Mouse (Mus musculus): Measurements from ENCODE around the gene Pik3r1.
A peak's percentile ranks its signal among the peaks of the same experiment; 100 is the strongest.

The Pik3r1 gene

DNA sequence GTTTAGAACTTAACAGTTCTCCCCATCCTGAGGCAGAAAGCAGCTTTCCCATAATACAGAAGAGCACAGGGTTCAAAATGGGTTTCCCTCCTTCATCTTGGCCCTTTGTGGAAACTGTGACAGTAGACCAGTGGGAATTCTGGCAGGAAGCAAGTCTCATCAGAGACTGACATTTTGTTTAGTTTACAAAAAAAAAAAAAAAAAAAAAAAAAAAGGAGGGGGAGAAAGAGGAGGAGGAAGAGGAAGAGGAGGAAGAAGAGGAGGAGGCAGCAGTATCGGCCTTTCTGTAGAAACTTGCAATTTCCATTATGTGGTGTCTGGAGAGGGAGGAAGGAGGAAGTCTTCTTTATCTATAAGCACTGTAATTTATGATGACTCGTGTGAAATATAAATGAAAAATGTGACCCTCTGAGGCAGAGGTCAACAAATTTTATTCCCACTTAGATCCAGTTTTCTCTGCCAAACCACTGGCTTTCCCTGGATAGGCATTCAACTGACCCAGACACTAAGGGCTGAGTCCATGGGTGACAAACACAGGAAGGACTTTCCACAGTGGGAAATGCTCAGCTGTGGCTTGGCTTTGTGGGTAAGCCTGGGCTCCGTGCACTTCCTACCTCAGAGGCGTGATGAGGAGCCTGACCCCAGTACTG is 28.2 kb downstream of the Pik3r1 start:
- no peak for DNase-seq (ENCODE audit: low read depth in 1 of 2, low spot score in 2 of 2)

DNA sequence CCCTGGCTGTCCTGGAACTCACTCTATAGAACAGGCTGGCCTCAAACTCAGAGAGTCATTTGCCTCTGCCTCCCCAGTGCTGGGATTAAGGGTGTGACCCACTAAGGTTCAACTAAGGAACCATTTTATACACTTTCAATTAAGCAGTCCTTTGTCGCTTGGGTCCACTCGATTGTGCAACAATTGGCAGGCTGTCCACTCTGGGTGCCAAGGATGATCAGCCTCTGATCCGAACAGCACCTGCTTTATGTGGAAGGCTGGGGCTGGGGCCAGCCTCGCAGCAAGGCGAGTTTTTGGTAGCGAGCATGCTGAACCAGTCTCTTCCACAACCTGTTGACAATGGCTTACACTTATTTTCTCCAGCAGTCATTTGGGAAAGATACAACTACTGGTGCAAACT is 29.2 kb downstream of the Pik3r1 start:
- DNase-seq (ENCODE audit: low read depth in 1 of 2, low spot score in 2 of 2), result no peak

DNA sequence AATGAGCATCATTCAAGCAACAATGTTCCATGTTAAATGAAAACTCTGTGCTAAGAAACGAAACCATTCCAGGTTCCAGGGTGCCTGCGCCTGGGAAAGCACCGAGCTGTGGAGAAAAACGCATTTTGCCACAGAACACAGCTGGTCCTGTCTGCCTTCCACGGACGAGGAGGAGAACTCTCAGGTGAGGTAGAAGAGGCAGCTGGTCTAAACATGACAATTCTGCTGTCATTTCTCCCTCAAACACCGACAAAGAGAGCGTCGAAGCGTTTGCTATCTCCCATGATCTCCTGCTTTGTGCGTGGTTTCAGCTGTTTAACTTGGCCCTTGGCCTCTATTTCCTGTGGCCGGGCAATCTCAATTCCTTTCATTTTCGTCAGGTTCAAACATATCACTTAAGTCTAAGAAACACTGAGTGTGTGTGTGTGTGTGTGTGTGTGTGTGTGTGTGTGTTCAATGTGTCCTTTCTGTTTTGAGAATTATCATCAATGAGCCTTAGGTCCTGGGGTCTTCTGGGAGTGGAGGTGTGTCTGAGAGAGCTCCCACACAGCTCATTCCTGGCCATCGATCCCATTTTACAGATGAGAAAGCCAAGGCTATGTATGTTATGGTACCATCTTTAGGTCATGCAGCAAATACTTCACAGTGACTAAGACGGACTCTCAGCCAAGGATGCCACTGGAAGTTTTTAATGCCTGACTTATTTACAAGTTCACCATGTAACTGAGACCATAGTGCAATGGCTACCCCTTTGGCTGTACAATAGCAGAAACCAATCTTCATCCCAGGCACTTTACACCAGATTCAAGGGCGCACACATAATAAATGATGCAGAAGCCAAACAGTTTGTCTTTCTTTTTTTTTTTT is 31.3 kb downstream of the Pik3r1 start:
- DNase-seq (ENCODE audit: low read depth in 1 of 2, low spot score in 2 of 2), result no peak

DNA sequence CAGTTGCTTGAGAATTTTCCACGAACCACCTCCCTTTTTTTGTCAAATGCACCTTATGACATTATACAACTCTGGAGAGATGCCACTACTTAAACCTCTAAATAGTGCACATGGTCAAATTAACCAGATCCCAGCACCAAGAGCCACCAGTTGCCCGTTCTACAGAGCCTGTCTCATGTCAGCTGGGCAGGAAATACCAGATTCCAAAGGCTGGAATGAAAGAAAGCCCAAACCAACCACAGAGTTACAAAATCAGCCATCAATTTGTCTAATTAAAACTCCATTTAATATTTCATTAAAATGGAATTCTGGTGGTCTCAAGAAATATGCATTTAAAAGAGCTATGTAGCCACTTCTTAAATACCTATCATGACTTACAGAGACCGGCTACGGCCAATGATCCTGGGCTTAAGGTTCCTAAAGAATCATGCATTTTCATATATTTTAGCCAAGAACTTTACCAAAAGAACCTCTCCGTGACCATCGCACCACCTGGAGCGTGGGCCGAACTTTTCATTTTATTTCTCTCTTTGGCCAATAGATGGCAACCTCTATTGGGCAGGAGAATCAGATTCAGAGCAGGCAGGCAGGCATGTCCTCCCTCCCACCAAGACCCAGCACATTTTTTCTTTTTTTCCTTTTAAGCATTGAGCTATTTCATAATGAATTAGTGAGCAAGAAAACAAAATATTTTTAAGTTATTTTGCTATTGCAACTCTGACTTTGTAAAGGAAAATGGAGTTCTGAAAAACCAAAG is 32.5 kb downstream of the Pik3r1 start:
- DNase-seq (ENCODE audit: low read depth in 1 of 2, low spot score in 2 of 2), result no peak

DNA sequence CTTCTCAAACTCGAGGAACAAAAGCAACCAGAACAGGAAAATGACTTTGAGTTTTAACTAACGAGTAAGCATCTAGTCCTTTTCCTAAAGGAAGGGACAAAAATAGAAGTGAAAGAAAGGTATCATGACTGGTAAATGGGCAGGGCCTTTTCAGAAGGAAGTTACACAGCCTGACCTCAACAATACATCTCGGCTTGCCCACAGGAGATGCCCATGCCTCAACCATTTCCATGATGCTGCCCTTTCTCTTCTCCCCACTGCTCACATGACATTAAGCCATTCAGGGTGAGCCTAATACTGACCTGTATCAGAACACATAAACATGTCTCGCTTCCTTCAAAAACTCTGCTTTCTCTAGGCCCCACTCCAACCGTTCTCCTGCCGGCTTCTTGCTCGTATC is 33.8 kb downstream of the Pik3r1 start:
- no peak for DNase-seq (ENCODE audit: low read depth in 1 of 2, low spot score in 2 of 2)

DNA sequence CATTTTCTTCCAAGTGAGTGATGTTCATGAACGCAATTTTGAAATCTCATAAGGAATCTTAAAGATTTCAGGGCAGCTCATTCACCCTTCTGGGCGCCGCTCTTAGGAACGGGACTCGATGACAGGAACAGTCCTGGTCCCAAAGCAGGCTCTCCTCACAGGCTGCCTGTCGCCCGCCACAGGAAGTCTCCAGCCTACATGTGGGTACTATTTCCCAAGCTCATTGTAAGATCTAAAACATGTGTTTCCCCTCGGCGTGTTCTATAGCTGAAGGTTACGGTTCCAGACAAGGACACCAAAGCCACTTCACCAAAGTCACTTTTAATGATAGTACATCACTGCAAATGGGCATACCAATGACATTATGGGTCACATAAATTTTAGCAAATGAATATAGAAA is 35.3 kb downstream of the Pik3r1 start:
- no peak for DNase-seq (ENCODE audit: low read depth in 1 of 2, low spot score in 2 of 2)

DNA sequence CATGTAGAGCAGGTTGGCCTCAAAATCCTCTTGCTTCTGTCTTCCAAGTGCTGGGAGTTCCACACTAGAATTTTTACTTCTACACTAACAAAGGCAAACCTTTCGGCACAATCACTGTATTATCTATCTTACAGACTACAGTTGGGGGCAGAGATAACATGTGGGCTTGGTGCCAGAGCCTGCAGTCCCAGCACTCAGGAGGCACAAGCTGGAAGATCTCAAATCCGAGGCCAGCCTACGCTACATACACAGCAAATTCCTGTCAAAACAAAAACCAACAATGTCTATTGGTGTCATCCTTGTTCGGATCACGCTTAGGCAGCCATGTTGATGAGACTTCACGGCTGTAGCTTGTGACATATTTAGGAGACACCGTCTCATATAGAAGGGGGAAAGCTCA is 36.2 kb downstream of the Pik3r1 start:
- no peak for DNase-seq (ENCODE audit: low read depth in 1 of 2, low spot score in 2 of 2)

DNA sequence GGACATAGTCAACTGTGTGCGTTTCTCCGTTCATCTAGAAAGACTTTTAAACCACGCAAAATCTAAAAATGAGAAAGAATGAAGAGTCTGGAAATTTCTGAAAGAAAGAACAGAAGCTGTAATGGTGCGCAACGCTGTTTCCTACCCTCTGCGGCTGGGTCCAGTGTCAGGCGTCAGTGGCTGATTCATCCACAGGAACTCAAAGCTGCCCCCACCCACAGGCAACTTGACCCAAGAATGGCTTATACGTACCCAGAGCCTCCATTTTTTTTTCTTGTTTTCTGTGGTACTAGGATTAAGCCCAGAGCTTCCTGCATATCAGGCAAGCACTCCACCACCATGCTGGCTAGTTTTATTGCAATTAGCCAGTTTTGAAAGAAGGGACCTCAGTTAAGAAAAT is 37.7 kb downstream of the Pik3r1 start:
- no peak for DNase-seq (ENCODE audit: low read depth in 1 of 2, low spot score in 2 of 2)

DNA sequence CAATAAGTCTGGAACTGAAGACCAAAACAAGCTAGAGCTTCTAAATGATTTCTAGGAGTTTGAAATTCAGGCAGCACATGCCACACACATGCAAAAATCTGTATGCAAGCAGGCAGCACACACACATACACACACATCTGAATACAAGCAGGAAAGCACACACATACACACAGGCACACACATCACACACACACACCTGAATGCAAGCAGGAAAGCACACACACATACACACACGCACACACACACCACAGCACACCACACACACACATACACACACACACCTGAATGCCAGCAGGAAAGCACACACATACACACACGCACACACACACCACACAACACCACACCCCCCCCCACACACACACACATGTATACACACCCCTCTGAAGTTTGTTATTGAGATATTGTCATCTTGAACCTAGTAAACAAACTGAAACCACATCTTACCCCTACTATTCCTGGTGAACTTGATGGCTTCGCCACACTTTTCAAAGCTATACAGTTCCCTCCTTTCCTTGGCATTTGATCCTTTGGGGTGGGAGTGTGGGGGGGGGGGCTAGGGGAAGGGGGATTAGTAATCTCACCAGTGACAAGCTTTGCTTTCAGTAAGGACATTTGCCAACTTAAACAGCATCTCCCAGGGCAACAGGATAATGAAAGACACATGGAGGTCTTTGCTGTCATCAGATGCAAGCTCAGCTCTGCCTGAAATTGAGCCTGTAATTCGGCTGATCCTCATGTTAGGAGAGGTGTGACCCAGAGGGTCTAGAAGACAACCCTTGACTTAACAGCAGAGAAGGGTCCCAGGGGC is 38.6 kb downstream of the Pik3r1 start:
- no peak for DNase-seq (ENCODE audit: low read depth in 1 of 2, low spot score in 2 of 2)

DNA sequence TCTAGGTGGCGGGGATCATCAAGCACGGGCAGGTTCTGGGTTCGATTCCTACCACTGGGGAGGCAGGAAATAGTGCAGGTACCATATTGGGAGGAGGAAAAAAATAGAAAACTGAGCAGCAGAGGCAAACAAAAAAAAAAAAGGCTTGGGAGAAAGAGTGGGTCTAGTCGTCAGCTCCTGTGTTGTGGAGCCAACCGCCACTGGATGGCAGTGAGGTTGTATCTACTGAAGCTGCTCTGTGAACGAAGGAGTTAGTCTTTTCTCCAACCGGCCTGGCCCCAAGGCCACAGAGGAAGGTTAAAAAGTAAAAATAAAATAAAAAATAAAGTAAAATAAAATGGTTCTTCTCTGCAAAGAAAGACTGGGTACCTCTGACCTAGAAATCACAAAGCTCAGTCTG is 39.2 kb downstream of the Pik3r1 start:
- DNase-seq (ENCODE audit: low read depth in 1 of 2, low spot score in 2 of 2), result no peak

DNA sequence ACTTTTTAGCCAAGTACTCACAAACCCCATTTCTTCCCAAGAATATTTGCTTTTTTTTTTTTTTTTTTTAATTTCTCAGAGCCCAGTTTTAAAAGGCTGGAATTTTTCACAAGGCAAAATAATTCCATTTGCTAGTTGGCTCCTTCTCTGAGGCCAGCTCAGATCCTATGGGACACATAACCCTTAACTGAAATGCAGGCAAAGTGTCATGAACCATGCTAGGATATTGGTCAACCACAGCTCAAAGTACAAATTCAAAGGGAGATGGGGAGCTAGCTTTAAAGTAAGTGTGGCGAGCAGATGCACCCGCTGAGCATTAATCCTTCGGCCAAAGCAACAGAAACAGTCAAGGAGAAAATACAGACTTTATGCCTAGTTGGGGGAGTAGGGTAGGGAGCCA is 39.7 kb downstream of the Pik3r1 start:
- DNase-seq (ENCODE audit: low read depth in 1 of 2, low spot score in 2 of 2), result no peak

DNA sequence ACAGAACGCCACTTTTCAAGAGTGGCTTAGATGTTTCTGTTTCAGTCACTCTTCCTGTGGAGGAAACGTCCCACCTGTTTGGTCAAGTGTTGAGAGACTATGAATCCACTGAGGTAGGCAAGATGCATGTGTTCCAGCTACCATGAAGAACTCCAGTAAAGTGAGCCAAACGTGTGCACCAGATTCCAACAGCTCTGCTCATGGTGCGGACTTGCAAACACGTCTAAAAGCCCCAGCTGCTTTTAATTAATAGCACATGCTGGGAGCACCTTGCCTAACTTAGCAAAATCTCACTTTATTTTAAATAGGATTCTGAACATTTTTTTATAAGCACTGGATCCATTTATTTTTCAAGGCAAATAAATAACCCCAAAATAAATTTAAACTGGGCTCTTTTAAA is 40.2 kb downstream of the Pik3r1 start:
- no peak for DNase-seq (ENCODE audit: low read depth in 1 of 2, low spot score in 2 of 2)

DNA sequence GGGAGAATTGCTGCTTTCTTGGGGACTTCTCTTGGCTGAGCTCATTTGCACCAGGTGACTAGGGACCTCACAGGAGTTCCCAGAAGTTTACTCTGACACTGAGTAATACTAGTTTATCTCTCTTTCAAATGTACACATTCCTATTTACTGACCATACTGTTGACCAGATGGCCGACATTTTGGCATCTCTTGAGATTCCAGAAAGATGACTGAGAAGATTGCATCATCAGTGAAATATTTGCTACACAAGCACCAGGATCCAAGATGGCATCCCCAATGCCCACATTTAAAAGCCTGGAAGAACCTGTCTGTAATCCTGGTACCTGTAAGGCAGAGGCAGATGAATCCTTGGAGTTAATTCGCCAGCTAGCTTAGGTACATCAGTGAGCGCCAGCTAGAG is 41.1 kb downstream of the Pik3r1 start:
- DNase-seq (ENCODE audit: low read depth in 1 of 2, low spot score in 2 of 2), result no peak

DNA sequence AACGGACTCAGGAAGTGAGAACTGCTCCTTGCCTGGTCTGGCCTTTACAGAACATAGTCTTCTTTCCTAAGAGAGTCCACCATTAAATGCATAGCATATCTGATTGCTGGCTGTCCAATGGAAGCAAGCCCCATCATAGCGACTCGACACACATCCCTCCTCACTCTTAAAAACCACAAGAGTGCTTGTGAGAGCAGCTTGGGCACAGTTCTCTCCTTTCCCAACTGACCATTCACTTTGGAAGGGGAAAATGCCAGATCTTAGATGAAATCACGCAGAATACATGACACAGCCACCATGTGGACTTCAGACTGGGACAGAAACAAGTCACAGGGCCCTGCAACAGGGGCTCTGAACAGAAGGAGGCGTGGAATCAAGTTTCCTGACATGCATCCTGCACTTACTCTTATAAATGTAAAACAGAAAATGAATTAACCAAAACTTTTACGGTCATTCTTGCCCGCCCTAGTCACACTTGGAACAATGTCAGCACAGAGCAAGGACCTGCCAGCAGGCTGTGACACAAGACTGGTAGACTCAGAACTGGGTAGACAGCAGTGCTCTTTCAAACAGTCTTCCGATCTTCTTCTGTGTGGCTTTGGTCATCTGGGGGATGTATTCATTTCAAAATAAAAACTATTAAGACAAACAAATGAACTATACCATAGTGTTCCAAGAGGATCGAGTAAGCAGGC is 46.0 kb downstream of the Pik3r1 start:
- DNase-seq (ENCODE audit: low read depth in 1 of 2, low spot score in 2 of 2), result no peak

DNA sequence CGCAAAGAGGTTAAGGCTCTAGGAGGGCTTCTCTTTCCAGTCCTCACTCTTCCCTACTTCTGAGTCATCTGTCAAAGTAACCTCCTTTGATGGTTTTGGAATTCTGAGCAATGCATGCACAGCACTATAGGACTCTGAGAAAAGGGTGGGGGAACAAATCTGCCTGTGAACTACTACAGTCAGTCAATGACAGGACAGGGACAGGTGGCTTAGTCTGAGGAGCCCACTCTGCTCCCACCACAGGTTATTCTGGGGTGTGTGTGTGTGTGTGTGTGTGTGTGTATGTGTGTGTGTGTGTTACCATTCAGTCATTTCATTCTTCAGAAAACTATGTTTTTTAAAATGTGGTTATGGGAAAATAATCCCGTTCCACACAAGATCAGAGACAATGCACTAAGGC is 46.9 kb downstream of the Pik3r1 start:
- no peak for DNase-seq (ENCODE audit: low read depth in 1 of 2, low spot score in 2 of 2)

DNA sequence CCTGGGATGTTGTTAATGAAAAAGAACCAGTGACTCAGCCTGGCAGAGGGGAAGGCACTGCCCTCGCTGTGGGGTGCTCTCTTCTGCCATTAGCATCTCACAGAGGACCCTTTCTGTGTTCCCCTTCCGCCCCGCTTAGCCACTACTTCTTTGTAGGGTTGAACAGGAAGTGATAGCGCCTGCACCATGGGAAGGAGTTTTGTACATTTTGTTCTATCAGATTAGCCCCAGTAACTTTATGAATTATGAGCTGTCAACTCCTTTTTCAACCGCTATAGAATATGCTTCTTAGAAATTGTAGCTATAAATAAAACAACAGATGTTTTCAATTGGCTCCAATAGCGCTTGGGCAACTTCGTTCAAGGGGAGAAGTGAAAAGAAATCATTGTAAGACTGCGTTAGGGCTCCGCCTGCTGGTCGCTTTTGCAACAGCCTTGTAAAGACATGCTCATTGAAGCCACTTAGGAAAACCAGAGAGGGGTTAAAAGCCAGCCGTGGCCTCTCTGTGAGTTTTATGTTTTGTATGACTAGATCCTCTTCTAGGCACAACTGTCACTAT is 48.6 kb downstream of the Pik3r1 start:
- DNase-seq (ENCODE audit: low read depth in 1 of 2, low spot score in 2 of 2), result peak in 1 of 2 experiments; percentile 58

DNA sequence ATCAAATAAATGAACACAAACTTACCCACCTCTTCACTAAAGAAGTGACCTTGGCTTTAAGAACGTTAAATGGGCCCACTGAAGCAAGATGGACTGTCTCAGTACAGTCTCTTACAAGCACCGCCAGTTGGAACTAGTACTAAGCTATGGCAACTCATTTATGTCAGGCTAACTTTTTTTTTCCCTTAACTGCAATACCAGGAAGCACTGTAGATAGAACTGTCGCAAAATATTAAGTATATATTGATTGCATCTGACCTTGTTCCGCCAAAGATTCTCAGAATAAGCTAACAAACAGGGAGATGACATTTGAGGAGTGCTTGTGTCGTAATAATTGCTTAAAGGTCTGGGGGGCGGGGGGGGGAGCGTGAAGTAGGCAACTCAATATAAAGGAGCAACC is 49.3 kb downstream of the Pik3r1 start:
- no peak for DNase-seq (ENCODE audit: low read depth in 1 of 2, low spot score in 2 of 2)

DNA sequence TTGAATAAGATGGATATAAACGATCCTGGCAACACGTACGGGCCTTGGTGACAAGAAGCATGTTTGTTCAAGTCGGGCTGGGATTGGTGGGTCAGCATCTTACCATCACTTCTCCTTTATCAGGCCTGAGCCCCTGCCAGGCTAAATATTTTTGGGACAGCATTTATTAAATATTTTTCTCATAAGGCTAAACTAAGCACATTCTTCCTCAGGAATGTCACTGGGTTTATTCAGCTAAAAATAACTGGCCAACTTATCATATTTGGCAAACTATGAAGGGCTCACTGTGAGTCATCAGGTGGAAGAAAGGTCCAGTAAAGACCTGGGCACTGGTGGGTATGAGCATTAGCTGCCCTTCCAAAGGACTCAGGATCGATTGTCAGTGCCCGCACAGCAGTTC is 50.2 kb downstream of the Pik3r1 start:
- DNase-seq (ENCODE audit: low read depth in 1 of 2, low spot score in 2 of 2), result no peak

DNA sequence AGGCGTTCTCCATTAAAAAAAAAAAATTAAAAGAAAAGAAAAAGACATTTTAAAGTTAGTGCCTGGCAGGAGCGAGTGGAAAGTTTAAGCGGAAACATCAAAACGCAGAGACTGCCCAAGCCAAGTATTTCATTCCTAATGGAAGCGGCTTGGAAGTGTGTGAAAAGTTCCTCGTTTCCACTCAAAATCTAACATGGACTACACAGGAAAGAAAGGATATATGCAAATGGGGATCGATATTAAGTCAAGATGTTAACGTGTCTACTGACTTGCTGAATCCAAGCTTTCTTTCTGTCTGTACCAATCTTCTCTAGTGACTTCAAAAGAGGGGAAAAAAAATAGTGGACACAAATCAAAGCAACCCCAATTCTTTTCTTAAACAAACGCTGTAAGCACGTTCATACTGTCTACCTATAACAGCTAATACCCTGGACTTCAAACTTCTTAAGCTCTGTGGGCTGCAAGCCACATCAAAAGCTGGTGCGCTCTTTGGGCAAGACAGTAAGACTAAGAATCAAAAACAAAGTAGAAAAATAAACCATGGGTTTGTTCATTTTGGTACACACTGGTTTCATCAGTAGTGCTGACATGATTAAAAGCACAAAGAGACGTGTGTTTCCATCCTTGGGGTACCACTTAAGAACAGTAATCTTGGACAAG is 54.5 kb downstream of the Pik3r1 start:
- DNase-seq (ENCODE audit: low read depth in 1 of 2, low spot score in 2 of 2), result no peak
